Mouse (Mus musculus) adipocyte (in vitro differentiated cells): ENCODE measurements around the gene Gm10985.
A peak's percentile ranks its signal among the peaks of the same experiment; 100 is the strongest.

Experiments used
- DNase-seq: peaks from one replicate; pipeline ENCODE4 v3.0.0-alpha.2; 2016; ENCODE audit warnings: low spot score

The Gm10985 gene

DNA sequence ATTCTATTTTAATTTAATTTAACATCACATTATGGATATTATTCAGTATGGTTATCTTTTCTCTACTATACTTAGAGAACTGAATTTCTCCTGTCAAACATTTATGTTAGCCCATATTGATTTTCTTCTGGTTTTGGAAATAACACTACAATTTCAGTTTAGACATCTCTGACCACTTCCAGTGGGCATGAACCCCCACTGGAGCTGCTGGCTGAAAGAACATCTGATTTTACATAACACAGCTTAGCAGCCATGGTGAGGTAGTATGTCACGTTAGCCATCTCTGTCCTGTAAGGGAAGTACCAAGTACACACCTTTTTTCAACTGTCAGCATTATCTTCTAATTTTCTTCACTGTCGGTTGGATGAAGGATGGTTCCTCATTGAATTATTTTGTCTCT is at the start of gene Gm10985:
Gene Gm10985, plus strand, starts transcription at position 301 of the 400 bp plus-strand sequence.
- no peak for DNase-seq

DNA sequence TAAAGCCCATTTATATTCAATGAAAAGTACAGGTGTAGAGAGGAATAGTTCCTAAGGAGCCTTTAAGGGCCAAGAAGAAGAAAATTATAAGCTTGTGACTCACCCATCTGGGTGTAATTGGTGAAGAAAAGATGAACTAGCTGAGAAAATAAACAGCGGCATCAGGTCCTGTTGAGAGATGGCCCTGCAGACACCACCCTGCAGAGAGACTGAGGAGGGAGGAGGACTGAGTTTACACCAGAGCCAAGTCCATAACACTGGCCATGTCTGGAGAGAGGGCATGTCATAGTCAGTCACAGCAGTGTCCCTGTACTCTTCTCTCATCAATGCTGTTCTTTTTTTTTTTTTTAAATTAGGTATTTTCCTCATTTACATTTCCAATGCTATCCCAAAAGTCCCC is 48.0 kb upstream of the Gm10985 start:
- DNase-seq, result no peak

DNA sequence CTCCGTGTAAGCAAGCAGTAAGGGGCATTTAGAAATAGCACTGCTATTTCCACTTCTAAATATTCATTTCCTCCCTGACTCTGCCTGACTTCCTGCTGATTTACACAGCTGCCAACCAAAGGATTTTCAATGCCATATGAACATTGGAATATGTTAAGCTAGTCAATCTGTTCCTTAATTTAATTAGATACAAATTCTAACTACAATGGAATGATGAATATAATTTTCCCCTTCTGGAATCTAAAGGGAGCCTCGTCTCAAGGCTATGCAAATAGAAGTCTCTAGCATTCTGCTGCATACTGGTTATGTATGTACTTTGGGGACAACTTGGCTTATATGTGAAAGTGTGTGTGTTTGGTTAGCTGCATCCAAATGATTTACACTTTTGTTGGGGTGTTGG is 45.2 kb upstream of the Gm10985 start:
- DNase-seq, result no peak

DNA sequence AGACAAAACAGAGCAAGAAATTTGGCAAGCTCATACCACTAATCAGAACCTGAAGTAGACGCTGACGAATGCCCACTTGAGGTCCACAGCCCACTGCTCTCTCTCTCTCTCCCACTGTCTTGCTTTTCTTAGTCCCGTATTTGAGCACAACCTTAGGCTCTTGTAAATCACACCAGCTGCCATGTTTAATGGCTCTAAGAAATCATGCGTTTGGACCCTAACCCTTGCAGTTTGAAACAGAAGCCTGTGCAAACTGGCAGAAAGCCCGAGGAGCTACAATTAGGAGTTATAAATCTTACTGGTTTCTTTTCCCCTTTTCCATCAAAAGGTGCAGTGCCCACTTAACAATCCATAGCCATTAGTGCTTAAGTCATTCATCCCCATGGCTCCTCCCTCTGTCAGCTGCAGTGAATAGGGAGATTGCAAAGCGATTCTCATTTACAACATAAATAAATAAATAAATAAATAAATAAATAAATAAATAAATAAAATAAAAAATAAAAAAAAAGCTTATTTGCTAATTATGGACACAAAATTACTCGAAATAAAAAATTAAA is 31.4 kb upstream of the Gm10985 start:
- no peak for DNase-seq

DNA sequence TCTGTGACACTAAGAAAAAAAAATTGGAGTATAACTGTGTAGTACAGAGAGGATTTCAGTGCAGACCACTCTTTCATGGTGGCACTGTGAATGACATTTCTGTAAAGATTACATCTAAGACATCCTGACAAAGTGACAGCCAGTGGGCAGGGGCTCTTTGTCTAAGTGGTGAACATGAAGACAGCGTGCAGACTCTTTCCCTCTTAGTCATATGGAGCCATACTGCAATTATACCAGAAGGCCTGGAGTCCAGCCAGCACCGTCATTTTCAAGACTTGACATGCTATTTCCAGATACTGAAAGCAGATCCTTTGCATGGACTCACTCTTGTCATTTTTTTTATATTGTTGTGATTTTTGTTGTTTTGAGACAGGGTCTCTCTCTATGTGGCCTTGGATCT is 10.6 kb upstream of the Gm10985 start:
- DNase-seq, result no peak

DNA sequence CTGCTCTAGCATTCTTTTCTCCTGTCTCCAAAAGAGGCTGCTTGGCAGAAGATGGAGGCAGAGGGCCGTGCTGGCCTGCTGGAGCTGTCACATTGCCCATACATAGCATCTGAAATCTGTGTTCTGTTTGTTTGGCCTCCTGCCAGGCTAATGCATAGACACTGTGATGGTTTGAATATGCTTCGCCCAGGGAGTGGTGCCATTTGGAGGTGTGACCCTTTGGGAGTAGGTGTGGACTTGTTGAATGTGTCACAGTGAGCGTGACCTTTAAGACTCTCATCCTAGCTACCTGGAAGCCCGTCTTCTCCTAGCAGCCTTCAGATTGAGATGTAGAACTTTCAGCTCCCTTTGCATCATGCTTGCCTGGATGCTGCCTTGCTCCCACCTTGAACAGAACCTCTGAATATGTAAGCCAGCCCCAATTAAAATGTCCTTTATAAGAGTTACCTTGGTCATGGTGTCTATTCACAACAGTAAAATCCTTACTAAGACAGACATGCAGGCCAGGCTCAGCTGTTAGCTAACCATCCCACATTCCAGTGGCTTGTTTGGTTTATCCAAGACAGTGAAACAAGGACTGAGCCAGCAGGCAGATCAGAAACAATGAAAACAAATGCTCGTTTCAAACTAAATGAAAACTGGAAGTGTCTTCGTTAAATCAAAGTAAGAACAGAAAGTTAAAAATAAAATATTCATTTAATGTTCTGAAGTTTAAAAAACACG is 1.5 kb downstream of the Gm10985 start:
- DNase-seq, result no peak

DNA sequence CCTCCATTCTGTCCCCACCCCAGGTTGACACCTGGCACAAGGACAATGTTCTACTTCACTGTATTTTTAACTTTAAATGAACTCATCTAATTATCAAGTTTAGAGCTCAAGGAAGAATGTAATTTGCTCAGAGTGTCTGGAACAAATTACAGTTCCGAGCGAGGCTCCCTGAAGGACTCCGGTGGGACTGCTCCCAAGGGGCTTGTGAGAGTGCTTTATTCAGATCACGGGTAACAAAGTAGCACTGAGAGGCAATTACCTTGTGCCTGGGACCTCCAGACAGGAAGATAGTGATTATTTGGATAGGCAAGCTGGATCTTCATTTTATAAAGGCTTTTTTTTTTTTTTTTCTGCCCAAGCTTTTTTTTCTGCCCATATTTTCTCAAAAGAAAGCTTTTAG is 2.8 kb downstream of the Gm10985 start:
- no peak for DNase-seq

DNA sequence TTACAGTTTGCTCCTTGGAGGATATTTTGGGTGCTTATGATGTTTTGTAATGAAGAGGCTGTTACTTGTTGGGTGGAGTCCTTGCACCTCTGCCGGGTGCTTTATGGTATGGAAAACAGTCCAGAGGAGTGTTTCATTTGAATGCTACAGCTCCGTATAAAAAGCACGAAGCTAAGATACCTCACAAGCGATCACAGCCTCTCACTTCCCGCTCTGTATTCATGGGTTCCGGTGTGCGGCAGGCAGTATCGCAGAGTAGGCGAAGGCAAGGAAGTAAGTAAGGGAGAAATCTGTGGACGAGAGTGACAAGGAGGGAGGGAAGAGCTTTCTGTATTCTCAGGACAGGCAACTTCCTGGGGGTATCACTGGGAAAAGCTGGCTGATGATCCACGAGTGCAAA is 3.4 kb downstream of the Gm10985 start:
- no peak for DNase-seq

DNA sequence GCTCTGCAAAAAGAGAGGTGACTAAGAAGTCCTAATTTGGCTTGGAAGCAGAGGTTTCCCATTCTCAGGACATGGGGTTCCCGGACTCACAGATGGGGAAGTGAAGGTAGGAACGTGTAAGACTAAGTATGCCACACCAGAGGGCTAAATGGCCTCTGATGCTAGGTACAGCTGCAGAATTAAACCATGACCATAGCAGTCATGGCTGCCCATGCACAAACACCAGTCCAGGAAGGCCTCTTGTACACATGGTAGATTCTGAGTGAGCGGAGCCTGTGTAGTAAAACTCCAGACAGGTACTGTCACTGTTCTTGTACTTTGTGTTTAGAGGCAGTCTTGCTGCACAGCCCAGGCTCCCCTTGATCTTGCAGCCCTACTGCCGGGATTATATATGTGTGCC is 9.4 kb downstream of the Gm10985 start:
- no peak for DNase-seq

DNA sequence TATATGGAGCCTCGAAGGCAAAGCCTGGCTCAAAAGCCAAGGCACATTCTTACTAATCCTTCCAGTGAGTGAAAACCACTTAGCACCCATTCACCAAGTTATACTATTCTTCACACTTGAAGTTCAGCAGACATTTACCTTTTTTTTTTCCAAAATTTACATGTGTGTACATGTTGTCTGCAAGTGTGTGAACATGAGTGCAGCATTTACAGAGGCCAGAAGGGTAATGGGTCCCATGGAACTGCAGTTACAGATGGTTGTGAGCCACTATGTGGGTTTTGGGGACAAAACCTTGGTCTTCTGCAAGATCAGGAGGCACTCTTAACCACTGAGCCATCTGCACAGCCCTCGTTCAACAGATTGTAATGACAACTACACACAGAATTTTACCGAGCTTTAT is 9.9 kb downstream of the Gm10985 start:
- no peak for DNase-seq

DNA sequence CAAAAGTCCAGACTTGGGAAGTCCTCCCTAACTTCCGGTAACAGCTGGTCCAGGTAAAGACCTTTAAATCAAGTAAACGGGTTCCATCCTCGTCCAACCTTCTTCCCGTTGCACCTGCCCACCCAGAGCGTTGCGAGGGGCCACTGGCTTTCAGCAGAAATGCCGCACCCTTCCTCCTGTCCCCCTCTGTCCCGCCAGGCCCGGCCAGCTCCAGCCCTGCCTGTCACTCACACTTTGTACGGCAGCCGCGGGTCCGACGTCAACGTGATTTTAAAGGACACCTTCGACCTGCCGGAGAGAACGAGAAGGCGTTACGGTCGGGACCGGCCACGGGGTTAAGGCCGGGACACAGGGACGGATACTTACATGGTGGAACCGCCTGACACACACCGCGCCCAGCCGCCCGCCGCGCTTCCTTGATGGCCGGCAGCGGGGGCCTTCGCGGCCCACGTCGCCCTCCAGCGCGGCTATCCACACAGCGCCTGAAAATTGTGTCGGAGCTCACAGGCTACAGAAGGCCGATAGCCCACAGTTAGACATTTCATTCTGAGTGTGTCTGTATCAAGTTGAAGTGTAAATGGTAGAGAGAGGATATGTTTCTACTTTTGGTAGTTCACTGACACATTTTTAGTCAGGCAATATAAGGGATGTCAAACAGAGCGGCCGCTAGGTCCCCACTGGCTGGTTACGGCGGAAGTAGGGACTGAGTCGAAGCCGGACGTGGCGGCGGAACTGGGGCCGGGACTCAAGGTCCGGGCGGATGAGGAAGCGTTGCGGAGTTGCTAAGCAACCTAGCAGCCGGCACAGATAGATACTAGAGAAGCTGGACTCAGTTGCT is 18.7 kb downstream of the Gm10985 start, which contains the start of gene Ufm1:
Gene Ufm1, minus strand, starts transcription at position 448 of the 838 bp plus-strand sequence.
- DNase-seq, result peak; percentile 98

DNA sequence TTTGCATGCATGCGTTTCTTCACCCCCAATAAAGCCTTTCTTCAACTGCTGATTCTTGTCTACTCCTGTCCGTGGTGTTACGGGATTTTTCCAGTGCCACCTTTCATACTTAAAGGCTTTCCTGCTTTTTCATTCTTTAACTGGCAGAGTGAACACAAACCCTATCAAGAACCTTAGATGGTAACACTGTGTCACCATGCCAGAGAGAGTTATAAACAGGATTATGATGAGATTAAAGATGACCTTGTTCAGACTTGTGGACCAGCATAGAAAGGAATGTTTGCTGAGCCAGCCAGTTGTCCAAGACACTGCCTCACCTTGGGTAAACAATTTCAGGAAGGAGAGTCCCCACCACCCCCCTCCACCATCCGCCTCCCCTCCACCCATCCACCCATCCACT is 23.3 kb downstream of the Gm10985 start:
- no peak for DNase-seq

DNA sequence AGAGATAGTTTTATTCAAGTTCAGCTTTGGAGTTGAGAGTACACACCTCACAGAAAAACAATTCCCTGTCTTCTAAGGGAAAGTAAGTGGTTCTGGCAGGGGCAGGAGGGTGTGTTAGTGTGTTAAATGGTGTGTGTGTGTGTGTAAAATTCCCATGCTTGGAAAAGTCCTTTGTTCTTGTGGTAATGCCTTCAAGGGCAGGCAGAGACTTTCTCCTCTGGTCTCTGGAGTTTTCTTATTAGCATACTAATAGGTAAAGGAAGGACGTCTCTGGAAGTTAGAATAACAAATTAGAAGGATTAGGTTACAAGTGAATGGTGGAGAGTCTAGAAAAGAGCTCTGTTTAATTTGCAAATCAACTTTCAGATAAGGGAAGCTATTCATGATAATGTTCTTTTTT is 24.4 kb downstream of the Gm10985 start:
- DNase-seq, result no peak

DNA sequence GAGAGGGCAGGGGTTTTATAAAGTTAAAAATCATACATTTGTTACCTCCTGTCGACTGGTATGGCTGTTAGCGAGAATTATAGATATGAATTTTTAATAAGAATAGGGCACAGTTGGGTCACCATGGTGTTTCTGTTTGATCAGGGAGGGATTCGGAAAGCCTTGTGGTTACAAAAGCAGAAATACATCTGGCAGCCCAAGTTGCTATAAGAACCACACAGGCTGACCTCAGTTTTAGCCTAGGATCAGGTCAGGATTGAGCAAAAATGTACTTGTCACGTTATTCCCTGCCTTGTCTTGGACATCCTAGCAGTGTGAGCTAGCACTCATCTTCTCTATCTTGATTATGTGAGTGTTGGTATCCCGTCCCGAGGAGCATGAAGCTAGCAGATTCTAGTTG is 25.6 kb downstream of the Gm10985 start:
- no peak for DNase-seq

DNA sequence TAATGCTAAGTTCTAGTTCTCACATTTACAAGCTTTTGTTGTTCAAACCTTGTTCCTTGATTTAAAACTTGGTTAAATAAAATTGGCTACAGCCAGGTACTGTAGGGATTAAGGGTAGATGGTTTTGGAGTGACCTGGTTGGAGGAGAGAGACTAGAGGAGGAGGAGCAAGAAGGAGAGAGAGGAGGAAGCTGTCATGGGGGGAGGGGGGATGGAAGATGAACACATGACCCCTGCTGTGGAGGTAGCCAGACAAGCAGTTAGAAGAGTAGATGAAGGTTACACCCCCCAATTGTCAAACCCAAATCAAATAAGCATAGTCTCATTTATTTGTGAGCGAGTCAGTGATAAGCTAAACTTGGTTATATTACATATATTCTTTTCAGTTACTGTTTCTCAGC is 26.7 kb downstream of the Gm10985 start:
- no peak for DNase-seq

DNA sequence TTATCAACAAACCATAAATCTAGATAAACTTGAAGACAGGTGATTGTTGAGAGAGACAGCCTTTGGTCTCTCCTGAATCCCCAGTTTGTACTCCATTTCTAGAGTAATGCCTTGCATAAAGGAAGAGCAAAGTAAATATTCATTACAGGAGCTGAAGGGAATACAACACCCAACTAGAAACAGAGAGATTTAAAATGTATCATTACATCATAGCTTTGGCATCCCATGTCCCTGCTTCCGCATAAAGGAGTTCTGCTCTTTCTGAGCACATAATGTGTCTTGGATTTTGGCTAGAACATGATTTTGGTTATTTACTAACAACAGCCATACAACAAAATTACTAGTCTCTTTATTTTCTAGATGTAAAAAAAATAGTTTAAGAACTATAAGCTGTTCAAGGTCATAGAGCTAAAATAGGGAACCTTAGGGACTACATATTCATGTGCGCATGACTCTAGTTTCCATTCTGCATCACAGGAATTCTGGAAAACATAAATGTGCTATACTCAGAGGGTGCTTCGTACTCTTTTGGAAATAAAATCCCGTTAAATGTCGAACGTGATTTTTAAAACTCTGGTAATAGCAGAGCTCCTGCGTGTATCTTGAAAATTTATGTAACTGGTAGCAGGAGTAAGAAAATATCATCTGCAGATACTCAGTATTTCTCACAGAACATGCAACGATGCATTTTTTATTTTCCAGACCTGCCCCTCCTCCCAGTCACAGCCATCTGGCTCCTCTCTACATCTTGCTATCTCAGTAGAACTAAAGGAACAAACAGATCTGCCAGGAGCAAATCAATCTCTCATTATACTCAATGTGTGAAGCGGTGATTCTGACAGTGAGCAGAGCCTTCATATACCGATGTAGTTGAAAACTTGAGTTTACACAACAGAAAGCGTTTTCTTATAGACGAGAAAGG is 46.0 kb downstream of the Gm10985 start:
- DNase-seq, result no peak
